In the genomic region with DNA sequence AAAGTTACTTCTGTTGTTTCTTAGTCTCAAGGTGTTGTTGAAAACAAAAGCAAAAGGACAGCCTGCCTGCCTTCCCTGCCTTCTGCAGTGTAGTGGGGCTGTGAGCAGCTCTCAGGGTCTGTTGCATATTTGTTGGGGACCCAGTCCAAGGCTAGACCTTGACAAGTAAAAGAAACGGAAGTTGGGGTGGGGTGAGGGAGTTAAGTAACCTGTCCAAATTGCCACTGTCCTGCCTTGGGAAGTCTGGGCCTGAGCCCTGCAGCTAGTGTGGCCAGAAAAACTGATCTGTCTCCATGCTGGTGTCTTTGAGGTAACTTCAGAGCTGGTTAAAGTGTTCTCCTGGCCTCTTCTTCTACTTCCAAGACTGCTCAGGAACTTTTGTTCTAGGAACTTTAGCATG, we compare ENCODE assay signal across 15 mouse cellular contexts.
"Had no signal": no experiment of that assay in that cellular context is flagged by ENCODE, and none has a peak within 500 bp of the region (broad histone marks: within the 10 kb centered on the region; RNA-seq: fewer than 3 reads in every experiment).

No protein-coding gene starts in this region.

- H3K4me2 ChIP-seq: liver, embryonic 13.5 days; liver, embryonic 15.5 days; lung, embryonic 14.5 days; midbrain, embryonic 12.5 days; neural tube, embryonic 12.5 days; stomach, embryonic 15.5 days had no signal

- DNase-seq: liver, embryonic 13.5 days; lung, adult 18-20 months; lung, embryonic 14.5 days; lung, postnatal 10 days; lung, postnatal 4 days; midbrain, embryonic 14.5 days; right cerebral cortex, postnatal 14 days; thymus, adult 2 months; thymus, postnatal 36 days had no signal

- H3K27me3 ChIP-seq: liver, embryonic 13.5 days; neural tube, embryonic 12.5 days had no signal

- H3K9me3 ChIP-seq: liver, embryonic 13.5 days; liver, embryonic 15.5 days; midbrain, embryonic 12.5 days; neural tube, embryonic 12.5 days; stomach, embryonic 15.5 days had no signal

- H3K27ac ChIP-seq: liver, embryonic 13.5 days; liver, embryonic 15.5 days; midbrain, embryonic 12.5 days; neural tube, embryonic 12.5 days; stomach, embryonic 15.5 days; stomach, postnatal 0 days had no signal

- H3K9ac ChIP-seq: liver, embryonic 13.5 days; liver, embryonic 15.5 days; lung, embryonic 14.5 days; midbrain, embryonic 12.5 days; neural tube, embryonic 12.5 days; stomach, embryonic 15.5 days had no signal

- H3K4me1 ChIP-seq: liver, embryonic 13.5 days; liver, embryonic 15.5 days; midbrain, embryonic 12.5 days; stomach, embryonic 15.5 days had no signal

- H3K36me3 ChIP-seq: liver, embryonic 13.5 days; liver, embryonic 15.5 days; midbrain, embryonic 12.5 days; neural tube, embryonic 12.5 days; stomach, embryonic 15.5 days had no signal

- H3K4me3 ChIP-seq: liver, embryonic 13.5 days; liver, embryonic 15.5 days; megakaryocyte, embryonic 14.5 days; midbrain, embryonic 12.5 days; neural tube, embryonic 12.5 days; stomach, embryonic 15.5 days had no signal
